Mouse (Mus musculus): ENCODE data around the gene Neu2. TPM values are rescaled to one million over a fixed set of nuclear protein-coding genes. Genes with fewer than 3 reads are reported as not detected.
A peak's percentile ranks its signal among the peaks of the same experiment; 100 is the strongest.

Gene Neu2
- polyA plus RNA-seq, 1 experiment from 2014 or later = 1.1 TPM

DNA sequence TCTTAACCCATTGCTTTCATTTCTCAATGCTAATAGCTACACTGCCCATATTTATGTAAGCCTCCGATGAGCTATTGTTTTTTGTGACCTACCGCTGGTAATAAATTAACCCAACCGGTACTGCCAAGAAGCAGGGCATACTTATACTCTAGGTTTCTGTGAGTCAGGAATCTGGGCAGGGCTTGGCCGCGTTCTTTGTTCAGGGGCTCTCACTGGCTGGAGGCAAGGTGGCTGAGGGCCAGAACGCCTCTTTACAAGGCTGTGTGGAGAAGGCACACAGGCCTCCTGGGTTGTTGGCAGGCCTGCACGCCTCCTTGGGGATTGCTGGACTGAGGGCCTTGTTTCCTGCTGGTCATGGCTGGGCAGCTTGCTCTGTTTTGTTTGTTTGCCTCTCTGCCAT, 65.1 kb downstream of the Neu2 start:
- TF ChIP-seq CTCF (IDR thresholded peaks at IDR 0.05) = no peak
- H3K27me3 ChIP-seq = no peaks in the 10 kb centered on the region
- ChIA-PET CTCF (interaction anchor here (1.1 to 1.5 kb wide), 3 partner anchors 34 to 49 kb away, joined by 3 read pairs; no protein-coding TSS in a partner anchor), POLR2A (interaction anchor here (0.6 kb wide), 1 partner anchor 26 kb away, joined by 3 read pairs; no protein-coding TSS in a partner anchor)
- ATAC-seq (peak; percentile 90), DNase-seq (ENCODE audit: low read depth, low spot score) (peak; percentile 90)
- in situ Hi-C loops (cut with MboI; ENCODE audit: low pct_unique_long_range_greater_than_20kb) = no loop called here

DNA sequence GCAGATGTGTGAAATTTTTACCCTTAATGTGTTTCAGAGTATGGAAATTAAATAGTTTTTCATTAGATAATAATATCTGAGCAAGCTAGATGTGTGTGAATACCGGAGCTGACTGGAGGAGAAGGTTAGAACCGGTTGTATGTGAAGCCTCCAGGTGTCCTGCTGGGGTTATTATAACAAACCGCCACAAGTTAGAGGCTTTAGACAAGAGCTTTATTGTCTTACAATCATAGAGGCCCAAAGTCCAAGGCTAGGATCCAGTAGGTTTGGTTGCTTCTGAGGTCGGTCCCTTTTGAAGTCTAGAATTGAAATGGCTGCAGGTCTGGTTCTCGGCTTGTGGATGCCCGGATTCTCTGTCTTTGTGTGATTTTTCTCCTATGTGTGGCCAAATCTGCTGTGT, 69.3 kb downstream of the Neu2 start:
- ChIA-PET CTCF (no interaction called here), POLR2A (no interaction called here)
- no peak for TF ChIP-seq CTCF (IDR thresholded peaks at IDR 0.05)
- no peak for ATAC-seq
- DNase-seq (ENCODE audit: low read depth, low spot score) = no peak
- in situ Hi-C loops (cut with MboI; ENCODE audit: low pct_unique_long_range_greater_than_20kb) = no loop called here
- no peaks in the 10 kb centered on the region for H3K27me3 ChIP-seq

DNA sequence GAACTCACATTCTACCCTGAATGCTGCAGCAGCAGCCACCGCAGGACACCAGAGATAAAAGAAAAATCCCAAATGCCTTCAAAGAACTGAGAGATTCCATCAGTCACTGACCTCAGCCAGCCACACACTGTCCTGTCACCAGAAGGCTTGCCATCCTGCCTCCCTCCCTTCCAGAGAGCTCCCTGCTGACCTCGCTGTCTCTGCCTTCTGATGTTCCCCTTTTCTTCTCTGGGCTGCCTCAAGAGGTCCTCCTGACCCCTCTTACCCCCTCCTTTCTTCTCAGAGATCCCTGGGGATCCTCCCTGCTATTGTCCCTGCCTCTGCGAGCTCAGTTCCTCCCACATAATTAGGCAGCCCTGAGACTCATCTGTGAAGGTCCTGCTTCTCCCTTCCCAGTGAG, 71.1 kb downstream of the Neu2 start:
- ChIA-PET CTCF (no interaction called here), POLR2A (no interaction called here)
- no peaks in the 10 kb centered on the region for H3K27me3 ChIP-seq
- in situ Hi-C loops (cut with MboI; ENCODE audit: low pct_unique_long_range_greater_than_20kb) = no loop called here
- DNase-seq (ENCODE audit: low read depth, low spot score) (no peak), ATAC-seq (no peak)
- no peak for TF ChIP-seq CTCF (IDR thresholded peaks at IDR 0.05)

DNA sequence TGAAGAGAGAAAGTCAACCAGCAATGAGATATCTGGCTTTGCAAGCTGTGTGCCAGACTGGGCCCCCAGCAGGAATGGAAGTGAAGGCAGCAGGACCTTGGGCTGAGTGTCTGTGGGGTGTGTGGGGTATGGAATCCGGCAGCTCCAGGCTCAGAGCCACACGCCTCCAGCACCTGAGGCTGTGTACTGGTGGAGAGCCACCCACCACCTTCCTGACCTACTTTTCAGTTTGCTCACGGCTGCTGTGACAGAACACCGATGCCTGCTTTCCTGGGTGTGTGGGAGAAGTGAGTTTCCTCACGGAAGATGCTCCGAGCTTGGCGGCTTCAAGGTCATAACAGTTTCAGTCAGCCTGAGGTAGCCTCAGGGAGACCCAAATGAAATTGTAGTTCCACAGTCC, 79.5 kb downstream of the Neu2 start:
- CTCF ChIA-PET = no interaction called here
- DNase-seq (ENCODE audit: low read depth, low spot score) = no peak
- H3K27me3 ChIP-seq = no peaks in the 10 kb centered on the region
- TF ChIP-seq CTCF (IDR thresholded peaks at IDR 0.05) = no peak
- POLR2A ChIA-PET = no interaction called here
- ATAC-seq = no peak
- in situ Hi-C loops (cut with MboI; ENCODE audit: low pct_unique_long_range_greater_than_20kb) = no loop called here

DNA sequence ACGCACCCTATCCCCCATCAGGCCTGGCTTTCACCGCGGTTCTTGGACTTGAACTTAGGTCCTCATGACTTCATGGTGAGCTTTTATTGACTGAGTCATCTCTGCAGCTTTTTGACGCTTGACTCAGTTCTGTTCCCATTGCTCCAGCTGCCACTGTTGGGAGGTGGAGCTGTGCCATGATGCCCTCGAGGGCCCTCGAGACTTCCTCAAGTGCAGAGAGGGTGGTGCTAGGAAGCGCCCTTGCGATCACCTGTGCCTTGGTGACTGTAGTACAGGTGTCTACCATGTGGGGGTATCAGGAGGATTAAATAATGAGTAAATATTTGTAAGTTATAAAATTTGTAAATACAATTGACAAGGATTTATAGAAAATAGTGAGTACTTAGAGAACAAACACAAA, 80.3 kb downstream of the Neu2 start:
- ChIA-PET CTCF (interaction anchor here (1.0 kb wide), 1 partner anchor 30 kb away, joined by 3 read pairs; no protein-coding TSS in a partner anchor), POLR2A (no interaction called here)
- no peaks in the 10 kb centered on the region for H3K27me3 ChIP-seq
- no peak for DNase-seq (ENCODE audit: low read depth, low spot score)
- in situ Hi-C loops (cut with MboI; ENCODE audit: low pct_unique_long_range_greater_than_20kb) = no loop called here
- TF ChIP-seq CTCF (IDR thresholded peaks at IDR 0.05) = no peak
- ATAC-seq = no peak

DNA sequence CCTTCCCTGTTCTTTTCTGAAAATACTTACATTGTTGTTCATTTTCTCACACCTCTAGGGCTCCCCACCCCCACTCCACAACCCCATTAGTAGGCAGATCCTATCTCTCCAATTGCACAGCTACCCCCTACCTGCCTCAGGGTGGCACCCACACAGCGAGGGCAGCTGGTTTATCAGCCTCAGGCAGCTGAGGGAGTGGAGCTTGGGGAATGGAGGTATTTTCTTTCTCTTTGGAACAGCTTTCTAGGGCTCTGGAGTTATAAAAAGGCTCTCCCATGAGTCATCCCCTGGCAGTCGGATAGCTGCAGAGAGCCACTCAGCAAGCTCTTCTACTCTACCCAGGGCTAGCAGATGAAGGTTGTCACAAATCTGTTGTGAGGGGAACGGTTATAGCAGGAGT, 84.6 kb downstream of the Neu2 start:
- in situ Hi-C loops (cut with MboI; ENCODE audit: low pct_unique_long_range_greater_than_20kb) = no loop called here
- ChIA-PET POLR2A (interaction anchor here (1.0 kb wide), 1 partner anchor 29 kb away, joined by 3 read pairs; no protein-coding TSS in a partner anchor), CTCF (no interaction called here)
- no peak for TF ChIP-seq CTCF (IDR thresholded peaks at IDR 0.05)
- H3K27me3 ChIP-seq = no peaks in the 10 kb centered on the region
- ATAC-seq (no peak), DNase-seq (ENCODE audit: low read depth, low spot score) (no peak)

DNA sequence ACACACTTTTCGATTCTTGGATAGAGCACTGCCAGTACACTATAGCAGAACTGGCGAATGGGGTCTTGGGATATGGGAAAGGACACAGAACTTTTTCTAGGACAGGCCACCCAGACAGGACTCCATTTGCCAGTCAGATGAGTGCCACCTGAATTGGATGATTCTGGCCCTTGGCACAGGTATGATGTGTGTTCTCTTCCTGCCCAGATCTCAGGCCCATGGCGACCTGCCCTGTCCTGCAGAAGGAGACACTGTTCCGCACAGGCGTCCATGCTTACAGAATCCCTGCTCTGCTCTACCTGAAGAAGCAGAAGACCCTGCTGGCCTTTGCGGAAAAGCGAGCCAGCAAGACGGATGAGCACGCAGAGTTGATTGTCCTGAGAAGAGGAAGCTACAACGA, 85.0 kb downstream of the Neu2 start:
- H3K27me3 ChIP-seq = no peaks in the 10 kb centered on the region
- no peak for TF ChIP-seq CTCF (IDR thresholded peaks at IDR 0.05)
- ChIA-PET CTCF (no interaction called here), POLR2A (interaction anchor here (1.0 kb wide), 1 partner anchor 28 kb away, joined by 3 read pairs; no protein-coding TSS in a partner anchor)
- ATAC-seq (no peak), DNase-seq (ENCODE audit: low read depth, low spot score) (no peak)
- in situ Hi-C loops (cut with MboI; ENCODE audit: low pct_unique_long_range_greater_than_20kb) = no loop called here

DNA sequence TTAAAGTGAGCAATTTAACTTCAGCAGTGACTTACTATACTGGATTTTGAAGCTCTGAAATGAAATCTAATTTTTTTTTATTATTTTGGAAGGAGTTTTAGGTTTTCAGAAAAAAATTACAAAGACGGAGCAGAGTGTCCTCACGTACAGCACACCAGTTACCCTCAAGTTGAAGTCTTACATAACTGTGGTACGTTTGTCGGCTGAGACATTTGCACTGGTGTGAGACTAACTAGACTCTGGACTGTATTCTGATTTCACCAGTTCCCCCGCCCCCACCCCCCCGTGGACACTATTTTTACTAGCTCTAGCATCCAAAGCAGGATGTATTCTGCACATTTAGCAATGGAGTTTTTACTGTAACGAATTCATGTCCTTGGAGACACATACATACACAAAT, 90.8 kb downstream of the Neu2 start:
- POLR2A ChIA-PET = interaction anchor here (0.6 kb wide), 1 partner anchor 26 kb away, joined by 3 read pairs; no protein-coding TSS in a partner anchor
- CTCF ChIA-PET = interaction anchor here (0.9 kb wide), 1 partner anchor 23 kb away, joined by 3 read pairs; no protein-coding TSS in a partner anchor
- no peaks in the 10 kb centered on the region for H3K27me3 ChIP-seq
- DNase-seq (ENCODE audit: low read depth, low spot score) (no peak), ATAC-seq (no peak)
- no peak for TF ChIP-seq CTCF (IDR thresholded peaks at IDR 0.05)
- in situ Hi-C loops (cut with MboI; ENCODE audit: low pct_unique_long_range_greater_than_20kb) = no loop called here

DNA sequence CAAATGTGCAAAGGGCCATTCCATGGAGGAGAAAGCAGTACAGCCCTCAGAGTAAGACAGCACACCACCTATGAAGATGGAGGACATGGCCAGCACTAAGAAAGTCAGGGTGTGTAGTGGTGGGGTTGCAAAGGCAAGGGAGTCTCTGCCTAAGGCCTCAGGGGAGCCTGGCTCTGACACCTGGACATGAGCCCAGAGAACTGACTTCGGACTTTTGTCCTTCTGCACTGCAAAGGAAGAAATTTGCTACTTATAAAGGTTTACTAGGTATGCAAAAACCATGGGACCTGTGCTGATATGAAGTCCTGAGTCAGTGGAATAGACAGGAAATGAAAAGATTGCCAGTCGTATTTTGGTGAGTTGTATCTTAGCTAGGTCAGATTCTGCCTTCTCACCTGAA, 92.1 kb downstream of the Neu2 start:
- ATAC-seq (no peak), DNase-seq (ENCODE audit: low read depth, low spot score) (no peak)
- ChIA-PET POLR2A (no interaction called here), CTCF (no interaction called here)
- in situ Hi-C loops (cut with MboI; ENCODE audit: low pct_unique_long_range_greater_than_20kb) = no loop called here
- no peak for TF ChIP-seq CTCF (IDR thresholded peaks at IDR 0.05)
- no peaks in the 10 kb centered on the region for H3K27me3 ChIP-seq

DNA sequence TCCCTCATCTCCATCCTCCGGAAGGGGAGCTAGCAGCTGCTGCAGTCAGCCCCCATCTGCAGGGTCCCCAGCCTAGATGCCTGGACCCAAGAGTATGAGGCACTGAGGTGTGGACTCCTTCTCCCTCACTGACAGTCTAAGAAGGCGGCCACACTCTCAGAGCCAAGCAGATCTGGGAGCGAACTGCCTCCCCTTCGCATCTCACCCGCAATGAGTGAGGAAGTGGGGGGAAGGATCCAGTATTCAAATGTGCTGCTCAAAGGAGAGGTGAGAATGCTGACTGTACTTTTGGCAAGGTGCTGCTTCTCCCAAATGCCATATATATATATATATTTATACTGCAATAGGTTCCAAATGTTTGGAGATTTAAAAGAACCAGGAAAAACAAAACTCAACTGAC, 93.7 kb downstream of the Neu2 start:
- in situ Hi-C loops (cut with MboI; ENCODE audit: low pct_unique_long_range_greater_than_20kb) = no loop called here
- no peaks in the 10 kb centered on the region for H3K27me3 ChIP-seq
- no peak for TF ChIP-seq CTCF (IDR thresholded peaks at IDR 0.05)
- CTCF ChIA-PET = no interaction called here
- POLR2A ChIA-PET = no interaction called here
- DNase-seq (ENCODE audit: low read depth, low spot score) = no peak
- no peak for ATAC-seq

DNA sequence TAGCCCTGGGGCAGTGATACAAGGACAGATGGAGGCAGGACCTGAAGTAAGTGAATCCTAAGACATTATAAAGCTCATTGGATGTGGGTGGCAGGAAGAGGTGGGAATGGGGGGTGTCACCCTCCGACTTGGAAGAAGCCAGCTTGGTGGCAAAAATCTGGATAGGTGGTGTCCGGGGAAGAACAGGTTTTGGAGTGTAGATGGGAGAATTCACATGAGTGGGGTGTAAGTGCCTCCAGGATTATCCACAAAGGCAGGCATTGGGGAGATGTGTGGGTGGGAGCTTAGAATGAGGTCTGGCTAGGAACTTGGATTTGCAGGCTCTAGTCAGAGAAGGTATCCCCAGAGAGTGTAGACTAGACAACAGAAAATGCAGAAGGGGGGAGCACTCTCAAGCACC, 95.6 kb downstream of the Neu2 start:
- ATAC-seq = no peak
- DNase-seq (ENCODE audit: low read depth, low spot score) = no peak
- in situ Hi-C loops (cut with MboI; ENCODE audit: low pct_unique_long_range_greater_than_20kb) = loop anchor here (5.0 kb wide), 1 partner anchor 103 kb away; no protein-coding TSS in a partner anchor
- TF ChIP-seq CTCF (IDR thresholded peaks at IDR 0.05) = no peak
- CTCF ChIA-PET = no interaction called here
- no peaks in the 10 kb centered on the region for H3K27me3 ChIP-seq
- POLR2A ChIA-PET = no interaction called here

All from Patski (cell line).